Mouse (Mus musculus): ENCODE measurements around the gene Sltm. TPM values are rescaled to one million over a fixed set of nuclear protein-coding genes. Genes with fewer than 3 reads are reported as not detected.

The Sltm gene
- polyA plus RNA-seq, 1 experiment from 2014 or later = 74.4 TPM

- Histone ChIP-seq H3K4me3 (ENCODE audit: low read depth, low read length) (no peak overlapping the region), H3K9ac (replicated peaks; ENCODE audit: low read depth, low read length) (no peak overlapping the region), H3K27ac (ENCODE audit: low read depth, low read length) (no peak overlapping the region), H3K9me3 (ENCODE audit: control insufficient read depth, low read length) (no peaks in the 10 kb centered on the region), H3K4me2 (ENCODE audit: low read depth, low read length) (no peak overlapping the region), H3K4me1 (ENCODE audit: control insufficient read depth, insufficient read depth, low read length) (no peaks in the 10 kb centered on the region), H3K27me3 (ENCODE audit: control insufficient read depth, insufficient read depth, low read length) (no peaks in the 10 kb centered on the region), H3K36me3 (ENCODE audit: control insufficient read depth, insufficient read depth, low read length) (no peaks in the 10 kb centered on the region; the same call in 1 of the 2 replicates)
- 85% methylated on average over 5 of the region's 5 CpGs for WGBS
- ATAC-seq (ENCODE audit: low read depth) = no peak
These were observed 25.1 kb downstream of the Sltm start for GRCm38 (mm10) chr9:70567651-70568050.

- Histone ChIP-seq H3K36me3 (ENCODE audit: control insufficient read depth, insufficient read depth, low read length) (peaks cover 15% of the 10 kb centered on the region), H3K9me3 (ENCODE audit: control insufficient read depth, low read length) (no peaks in the 10 kb centered on the region), H3K4me1 (ENCODE audit: control insufficient read depth, insufficient read depth, low read length) (no peaks in the 10 kb centered on the region), H3K4me2 (ENCODE audit: low read depth, low read length) (no peak overlapping the region), H3K4me3 (ENCODE audit: low read depth, low read length) (no peak overlapping the region), H3K9ac (replicated peaks; ENCODE audit: low read depth, low read length) (no peak overlapping the region), H3K27me3 (ENCODE audit: control insufficient read depth, insufficient read depth, low read length) (no peaks in the 10 kb centered on the region), H3K27ac (ENCODE audit: low read depth, low read length) (no peak overlapping the region)
- WGBS = 97% methylated on average over 8 of the region's 8 CpGs
- ATAC-seq (ENCODE audit: low read depth) = no peak
These were observed 27.8 kb downstream of the Sltm start for GRCm38 (mm10) chr9:70570351-70570750.

DNA sequence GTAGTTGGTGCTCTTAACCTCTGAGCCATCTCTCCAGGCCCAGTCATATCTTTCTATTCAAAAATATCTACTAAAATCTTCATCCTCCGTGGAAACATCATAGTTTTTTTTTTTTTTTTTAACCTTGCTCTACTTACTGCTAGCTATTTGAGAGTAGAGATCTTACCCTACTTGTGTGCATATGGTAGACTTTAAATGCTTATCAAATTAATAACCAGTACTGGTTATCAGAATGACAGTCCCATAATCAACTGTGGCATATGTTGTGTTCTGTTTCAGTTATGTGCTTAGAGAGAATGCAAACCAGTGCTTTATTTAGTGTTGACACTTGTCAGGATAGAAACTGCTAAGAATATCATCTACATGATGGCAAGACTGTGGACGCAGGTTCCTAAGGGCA lies 35.6 kb downstream of the Sltm start:
- no peak for ATAC-seq (ENCODE audit: low read depth)
- Histone ChIP-seq H3K27me3 (ENCODE audit: control insufficient read depth, insufficient read depth, low read length) (no peaks in the 10 kb centered on the region), H3K9me3 (ENCODE audit: control insufficient read depth, low read length) (no peaks in the 10 kb centered on the region), H3K4me2 (ENCODE audit: low read depth, low read length) (no peak overlapping the region), H3K36me3 (ENCODE audit: control insufficient read depth, insufficient read depth, low read length) (peaks cover 36% of the 10 kb centered on the region), H3K9ac (replicated peaks; ENCODE audit: low read depth, low read length) (no peak overlapping the region), H3K4me3 (ENCODE audit: low read depth, low read length) (no peak overlapping the region), H3K4me1 (ENCODE audit: control insufficient read depth, insufficient read depth, low read length) (no peaks in the 10 kb centered on the region), H3K27ac (ENCODE audit: low read depth, low read length) (no peak overlapping the region)
- WGBS = 92% methylated on average over 2 of the region's 2 CpGs

- Histone ChIP-seq H3K27ac (ENCODE audit: low read depth, low read length) (no peak overlapping the region), H3K4me1 (ENCODE audit: control insufficient read depth, insufficient read depth, low read length) (no peaks in the 10 kb centered on the region), H3K9me3 (ENCODE audit: control insufficient read depth, low read length) (no peaks in the 10 kb centered on the region), H3K9ac (replicated peaks; ENCODE audit: low read depth, low read length) (no peak overlapping the region), H3K36me3 (ENCODE audit: control insufficient read depth, insufficient read depth, low read length) (peaks cover 40% of the 10 kb centered on the region), H3K4me3 (ENCODE audit: low read depth, low read length) (no peak overlapping the region), H3K4me2 (ENCODE audit: low read depth, low read length) (no peak overlapping the region), H3K27me3 (ENCODE audit: control insufficient read depth, insufficient read depth, low read length) (no peaks in the 10 kb centered on the region)
- no peak for ATAC-seq (ENCODE audit: low read depth)
- WGBS = 90% methylated on average over 5 of the region's 5 CpGs
These were observed 38.4 kb downstream of the Sltm start for GRCm38 (mm10) chr9:70580956-70581355.

- Histone ChIP-seq H3K27ac (ENCODE audit: low read depth, low read length) (no peak overlapping the region), H3K27me3 (ENCODE audit: control insufficient read depth, insufficient read depth, low read length) (no peaks in the 10 kb centered on the region), H3K9me3 (ENCODE audit: control insufficient read depth, low read length) (no peaks in the 10 kb centered on the region), H3K4me2 (ENCODE audit: low read depth, low read length) (no peak overlapping the region), H3K36me3 (ENCODE audit: control insufficient read depth, insufficient read depth, low read length) (peaks cover 72% of the 10 kb centered on the region), H3K9ac (replicated peaks; ENCODE audit: low read depth, low read length) (no peak overlapping the region), H3K4me1 (ENCODE audit: control insufficient read depth, insufficient read depth, low read length) (no peaks in the 10 kb centered on the region), H3K4me3 (ENCODE audit: low read depth, low read length) (no peak overlapping the region)
- ATAC-seq (ENCODE audit: low read depth) = no peak
- WGBS = 93% methylated on average over 14 of the region's 14 CpGs
These were observed 42.1 kb downstream of the Sltm start for GRCm38 (mm10) chr9:70584641-70585040.

GRCm38 (mm10) chr9:70585172-70585571 lies 42.6 kb downstream of the Sltm start:
- H3K4me1 ChIP-seq (ENCODE audit: control insufficient read depth, insufficient read depth, low read length) = no peaks in the 10 kb centered on the region
- no peaks in the 10 kb centered on the region for H3K9me3 ChIP-seq (ENCODE audit: control insufficient read depth, low read length)
- WGBS = 88% methylated on average over 5 of the region's 5 CpGs
- H3K4me3 ChIP-seq (ENCODE audit: low read depth, low read length) = no peak overlapping the region
- peaks cover 71% of the 10 kb centered on the region for H3K36me3 ChIP-seq (ENCODE audit: control insufficient read depth, insufficient read depth, low read length)
- no peaks in the 10 kb centered on the region for H3K27me3 ChIP-seq (ENCODE audit: control insufficient read depth, insufficient read depth, low read length)
- H3K27ac ChIP-seq (ENCODE audit: low read depth, low read length) = no peak overlapping the region
- H3K4me2 ChIP-seq (ENCODE audit: low read depth, low read length) = no peak overlapping the region
- H3K9ac ChIP-seq (replicated peaks; ENCODE audit: low read depth, low read length) = no peak overlapping the region
- no peak for ATAC-seq (ENCODE audit: low read depth)

GRCm38 (mm10) chr9:70587171-70587570 lies 44.6 kb downstream of the Sltm start:
- H3K27ac ChIP-seq (ENCODE audit: low read depth, low read length) = no peak overlapping the region
- no peak overlapping the region for H3K4me3 ChIP-seq (ENCODE audit: low read depth, low read length)
- H3K36me3 ChIP-seq (ENCODE audit: control insufficient read depth, insufficient read depth, low read length) = peaks cover 70% of the 10 kb centered on the region
- H3K9me3 ChIP-seq (ENCODE audit: control insufficient read depth, low read length) = no peaks in the 10 kb centered on the region
- no peak overlapping the region for H3K4me2 ChIP-seq (ENCODE audit: low read depth, low read length)
- ATAC-seq (ENCODE audit: low read depth) = no peak
- 94% methylated on average over 5 of the region's 5 CpGs for whole genome bisulfite sequencing
- H3K27me3 ChIP-seq (ENCODE audit: control insufficient read depth, insufficient read depth, low read length) = no peaks in the 10 kb centered on the region
- no peaks in the 10 kb centered on the region for H3K4me1 ChIP-seq (ENCODE audit: control insufficient read depth, insufficient read depth, low read length)
- H3K9ac ChIP-seq (replicated peaks; ENCODE audit: low read depth, low read length) = no peak overlapping the region

DNA sequence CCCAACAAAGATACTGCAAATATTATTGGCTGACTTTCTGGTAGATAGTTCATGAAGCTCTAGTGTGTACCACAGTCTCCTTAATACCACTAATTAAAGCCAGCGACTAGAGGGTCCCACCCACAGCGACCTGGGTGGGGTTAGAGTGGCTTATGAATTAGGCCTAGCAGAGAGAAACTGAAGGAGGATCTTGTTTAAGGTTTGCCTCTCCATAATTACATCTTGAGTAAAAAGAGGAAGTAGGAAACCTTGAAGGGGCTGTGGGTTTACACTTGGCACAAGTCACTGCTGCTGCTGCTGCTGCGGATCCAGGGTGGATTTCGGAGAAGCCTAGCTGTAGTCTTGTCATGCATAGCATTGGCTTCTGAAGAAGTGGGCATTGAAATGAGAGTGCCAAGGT lies 48.2 kb downstream of the Sltm start:
- Histone ChIP-seq H3K36me3 (ENCODE audit: control insufficient read depth, insufficient read depth, low read length) (peaks cover 59% of the 10 kb centered on the region), H3K27ac (ENCODE audit: low read depth, low read length) (no peak overlapping the region), H3K9me3 (ENCODE audit: control insufficient read depth, low read length) (no peaks in the 10 kb centered on the region), H3K4me1 (ENCODE audit: control insufficient read depth, insufficient read depth, low read length) (no peaks in the 10 kb centered on the region), H3K27me3 (ENCODE audit: control insufficient read depth, insufficient read depth, low read length) (no peaks in the 10 kb centered on the region), H3K4me2 (ENCODE audit: low read depth, low read length) (no peak overlapping the region), H3K4me3 (ENCODE audit: low read depth, low read length) (no peak overlapping the region), H3K9ac (replicated peaks; ENCODE audit: low read depth, low read length) (no peak overlapping the region)
- ATAC-seq (ENCODE audit: low read depth) = no peak
- 95% methylated on average over 4 of the region's 4 CpGs for WGBS

- WGBS = 45% methylated on average over 9 of the region's 9 CpGs
- Histone ChIP-seq H3K36me3 (ENCODE audit: control insufficient read depth, insufficient read depth, low read length) (peaks cover 54% of the 10 kb centered on the region), H3K4me3 (ENCODE audit: low read depth, low read length) (no peak overlapping the region), H3K9me3 (ENCODE audit: control insufficient read depth, low read length) (no peaks in the 10 kb centered on the region), H3K27ac (ENCODE audit: low read depth, low read length) (no peak overlapping the region), H3K27me3 (ENCODE audit: control insufficient read depth, insufficient read depth, low read length) (no peaks in the 10 kb centered on the region), H3K4me2 (ENCODE audit: low read depth, low read length) (no peak overlapping the region), H3K4me1 (ENCODE audit: control insufficient read depth, insufficient read depth, low read length) (no peaks in the 10 kb centered on the region), H3K9ac (replicated peaks; ENCODE audit: low read depth, low read length) (no peak overlapping the region)
- ATAC-seq (ENCODE audit: low read depth) = no peak
These were observed 48.9 kb downstream of the Sltm start for GRCm38 (mm10) chr9:70591486-70591885.

GRCm38 (mm10) chr9:70598271-70598670 lies 55.7 kb downstream of the Sltm start:
- WGBS = 97% methylated on average over 2 of the region's 2 CpGs
- no peak for ATAC-seq (ENCODE audit: low read depth)
- no peak overlapping the region for H3K27ac ChIP-seq (ENCODE audit: low read depth, low read length)

More at GRCm38 (mm10) chr9:70598271-70598670, 55.7 kb downstream of the Sltm start:
- Histone ChIP-seq H3K27me3 (ENCODE audit: control insufficient read depth, insufficient read depth, low read length) (no peaks in the 10 kb centered on the region), H3K9ac (replicated peaks; ENCODE audit: low read depth, low read length) (no peak overlapping the region), H3K4me3 (ENCODE audit: low read depth, low read length) (no peak overlapping the region), H3K4me2 (ENCODE audit: low read depth, low read length) (no peak overlapping the region), H3K9me3 (ENCODE audit: control insufficient read depth, low read length) (no peaks in the 10 kb centered on the region), H3K36me3 (ENCODE audit: control insufficient read depth, insufficient read depth, low read length) (0 out of 2 replicates have a peak, but pooled peaks cover 3% of the 10 kb centered on the region), H3K4me1 (ENCODE audit: control insufficient read depth, insufficient read depth, low read length) (no peaks in the 10 kb centered on the region)
